Mouse (Mus musculus) MN1 (cell line): ENCODE measurements around the gene Pign.

Experiments
- DNase-seq: peaks from one replicate; pipeline ENCODE4 v3.0.0-alpha.2; 2016; ENCODE audit warnings: low spot score

Pign gene

DNA sequence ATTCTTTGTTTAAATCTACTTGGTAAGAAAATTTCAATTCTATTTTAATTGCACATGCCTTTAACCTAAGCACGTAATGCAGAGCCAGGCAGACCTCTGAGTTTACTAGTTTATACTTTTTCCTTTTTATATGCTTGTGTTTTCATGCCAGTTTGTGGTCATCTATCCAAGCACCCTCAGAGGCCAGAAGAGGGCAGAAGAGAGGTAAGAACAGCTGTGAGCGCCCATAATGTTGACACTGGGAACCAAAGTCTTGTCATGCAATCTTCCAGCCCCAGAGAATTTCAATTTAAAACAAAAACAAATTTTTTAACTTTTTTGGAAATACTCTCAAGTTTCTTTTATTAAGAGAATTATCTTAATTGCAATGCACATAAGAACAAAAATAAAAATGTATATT is 99.7 kb downstream of the Pign start:
- no peak for DNase-seq

DNA sequence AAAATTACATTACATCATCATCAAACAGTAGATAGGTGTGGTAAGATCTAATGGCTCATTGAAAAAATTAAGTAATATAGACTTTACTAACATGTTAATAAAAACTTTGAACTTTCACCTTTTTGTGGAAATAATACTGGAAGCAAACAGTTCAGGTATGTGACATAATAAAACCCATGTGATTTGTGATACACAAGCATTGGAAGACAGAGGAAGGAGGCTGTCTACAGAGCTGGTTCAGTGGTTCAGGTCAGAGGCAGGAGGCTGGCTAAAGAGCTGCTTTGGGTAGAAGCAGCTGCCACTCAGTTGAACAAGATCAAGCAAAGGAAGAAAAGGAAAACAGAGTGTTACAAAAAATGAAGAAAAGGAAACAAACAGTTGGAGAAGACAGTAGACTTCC is 107.4 kb downstream of the Pign start:
- DNase-seq = no peak

DNA sequence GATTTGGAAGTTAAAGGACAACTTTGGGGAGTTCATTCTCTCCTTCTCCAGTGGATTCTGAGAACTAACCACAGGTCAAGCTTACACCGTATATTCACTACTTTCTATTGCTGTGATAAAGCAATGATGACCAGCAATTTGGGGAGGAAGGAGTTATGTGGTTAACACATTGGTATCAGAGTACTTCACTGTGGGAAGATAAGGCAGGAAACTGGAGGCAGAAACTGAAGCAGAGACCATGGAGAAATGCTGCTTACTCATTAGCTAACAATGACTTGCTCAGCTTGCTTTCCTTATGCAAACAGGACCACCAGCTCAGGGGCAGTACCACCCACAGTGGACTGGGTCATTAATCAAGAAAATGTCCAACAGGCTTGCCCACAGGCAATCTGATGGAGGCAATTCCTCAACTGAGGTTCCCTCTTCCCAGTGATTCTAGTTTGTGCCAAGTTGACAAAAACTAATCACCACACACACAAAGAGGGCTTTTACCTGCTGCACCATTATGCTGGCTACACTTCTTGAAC is 108.2 kb downstream of the Pign start:
- DNase-seq = no peak

DNA sequence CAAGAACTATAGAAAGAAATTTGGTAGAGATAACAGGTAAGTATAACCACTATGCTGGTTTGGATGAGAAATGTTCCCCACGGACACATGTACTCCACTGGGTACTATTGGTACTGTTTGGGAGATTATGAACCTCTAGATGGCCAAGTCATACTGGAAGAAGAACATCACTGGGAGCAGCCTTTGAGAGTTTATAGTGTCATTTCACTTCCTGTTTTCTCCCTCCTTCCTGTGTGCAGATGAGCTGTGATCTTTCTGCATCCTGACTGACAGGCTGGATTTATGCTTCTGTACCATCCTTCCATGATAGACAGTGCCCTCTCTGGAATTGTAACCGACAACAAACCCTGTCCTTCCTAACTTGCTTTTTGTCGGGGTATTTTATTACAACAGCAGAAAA is 110.3 kb downstream of the Pign start:
- no peak for DNase-seq

DNA sequence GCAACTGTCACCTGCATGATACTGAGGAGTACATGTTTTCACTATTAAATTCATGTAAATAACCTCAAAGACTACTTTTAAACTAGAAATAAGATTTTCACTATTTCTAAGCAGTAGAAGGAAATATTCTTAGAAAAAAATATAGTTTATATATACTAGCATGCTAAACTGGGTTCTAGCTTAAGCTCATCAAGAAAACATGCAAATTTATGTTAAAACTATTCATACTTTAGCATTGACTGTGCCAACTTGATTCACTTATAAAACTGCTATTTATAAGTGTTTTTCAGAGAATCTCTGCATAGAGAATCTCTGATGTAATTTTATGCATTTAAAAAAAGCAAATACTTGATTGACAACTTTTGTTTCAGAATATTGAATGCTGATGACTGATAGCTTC is 113.3 kb downstream of the Pign start:
- no peak for DNase-seq

DNA sequence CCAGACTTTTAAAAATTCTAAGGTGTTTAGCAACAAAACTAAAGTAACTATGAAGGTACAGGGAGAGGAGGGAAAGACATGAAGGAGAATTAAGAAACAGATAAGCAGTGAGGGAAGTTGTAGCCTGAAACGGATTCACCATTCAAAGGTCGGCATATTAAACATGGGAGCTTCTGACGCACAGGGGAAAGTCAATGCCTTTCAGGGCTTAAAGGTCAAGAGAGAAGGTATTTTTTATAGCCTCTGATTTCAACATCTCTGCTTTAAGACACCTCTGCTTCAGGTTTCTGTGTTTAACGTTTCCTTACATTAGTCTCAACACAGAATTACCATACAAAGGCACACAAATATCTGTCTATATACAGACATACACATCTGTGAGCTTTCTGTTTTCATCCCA is 113.8 kb downstream of the Pign start:
- DNase-seq = no peak

DNA sequence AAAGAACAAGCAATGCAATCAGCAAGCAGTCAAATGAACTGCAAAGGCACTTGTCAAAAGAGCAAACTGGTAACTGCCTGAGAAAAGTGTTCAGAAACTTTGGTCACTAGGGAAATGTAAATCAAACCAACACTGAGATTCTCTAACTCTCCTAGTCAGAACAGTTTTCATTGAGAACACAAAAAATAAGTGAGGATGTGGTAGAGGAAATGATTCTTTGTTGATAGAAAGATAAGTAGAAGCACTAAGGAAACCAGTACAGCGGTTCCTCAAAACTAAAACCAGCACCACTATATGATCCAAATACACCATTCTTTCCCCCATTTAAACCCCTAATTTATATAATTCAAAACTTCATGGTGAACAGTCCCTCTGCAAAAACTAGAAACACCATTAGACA is 120.4 kb downstream of the Pign start:
- no peak for DNase-seq

DNA sequence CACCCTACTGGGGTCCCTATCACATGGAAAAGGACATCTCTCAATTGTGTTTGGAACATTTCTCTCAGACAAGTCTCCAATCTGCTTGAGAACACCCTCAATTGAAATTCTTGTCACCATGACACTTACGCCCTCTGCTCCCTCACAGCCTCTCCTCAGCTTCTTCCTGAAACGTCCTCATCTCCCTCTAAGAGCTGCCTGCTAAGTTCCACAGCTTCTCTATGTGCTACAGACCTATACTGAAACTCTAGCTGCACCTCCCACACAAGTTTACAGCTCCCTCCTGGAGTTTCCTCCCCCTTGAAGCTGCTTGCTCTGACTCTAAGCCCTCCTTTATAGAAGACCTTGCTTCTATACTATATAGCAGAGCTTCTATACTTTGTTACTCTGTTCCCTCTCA is 139.7 kb downstream of the Pign start:
- DNase-seq = no peak

DNA sequence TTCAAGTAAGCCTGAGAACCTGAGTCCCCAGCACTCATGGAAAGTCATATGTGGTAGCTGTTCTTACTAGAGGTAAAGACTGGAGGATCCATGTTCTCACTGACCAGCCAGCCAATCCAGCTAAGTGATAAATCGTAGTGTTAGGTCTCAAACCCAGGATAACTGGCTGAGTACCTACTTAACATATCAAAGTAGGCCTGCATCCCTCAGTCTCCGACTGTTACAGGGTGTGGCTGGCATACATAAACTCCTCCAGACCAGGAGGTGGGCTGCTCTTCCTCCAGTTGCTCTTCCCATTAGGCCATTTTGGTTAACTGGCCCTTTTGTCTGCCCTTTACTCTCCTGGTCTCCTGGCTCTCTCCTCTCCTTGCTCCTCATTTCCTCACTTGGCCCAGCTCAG is 141.2 kb downstream of the Pign start:
- no peak for DNase-seq

DNA sequence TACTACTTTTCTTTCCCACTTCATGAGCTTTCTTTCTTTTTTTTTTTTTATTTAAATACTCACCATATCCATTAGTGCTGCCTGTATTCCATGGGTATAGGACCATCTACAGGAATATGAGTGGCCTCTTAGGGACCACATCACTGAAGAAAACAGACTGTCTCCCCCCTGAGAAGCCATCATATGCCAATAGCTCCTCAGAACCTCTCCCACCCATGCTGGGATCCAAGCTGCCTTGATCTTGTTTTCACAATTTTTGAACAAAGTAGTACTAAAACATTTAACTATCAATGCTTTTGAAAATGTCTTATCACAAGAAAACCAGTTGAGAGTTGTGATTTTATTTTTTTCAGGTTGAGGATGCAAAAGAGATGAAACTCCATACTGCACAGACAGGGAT is 145.4 kb downstream of the Pign start:
- no peak for DNase-seq

DNA sequence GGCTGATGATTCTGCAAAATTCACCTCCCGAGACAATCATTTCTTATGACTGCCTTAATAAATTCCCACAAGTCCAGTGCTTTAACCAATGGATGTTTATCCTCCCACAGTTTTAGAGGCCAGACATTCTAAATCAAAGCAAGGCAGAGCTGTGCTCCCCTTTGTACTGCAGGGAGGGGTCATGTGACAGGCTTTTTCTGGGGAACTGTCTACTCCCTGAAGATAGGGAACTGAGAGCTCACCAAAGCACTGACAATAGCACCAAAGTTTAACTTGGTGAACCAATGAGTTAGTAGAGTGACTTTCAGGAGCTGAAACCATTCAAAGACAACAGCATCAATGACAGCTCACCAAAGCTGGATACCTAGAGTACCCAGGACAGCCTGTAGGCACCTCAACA is 156.4 kb downstream of the Pign start:
- DNase-seq = no peak

DNA sequence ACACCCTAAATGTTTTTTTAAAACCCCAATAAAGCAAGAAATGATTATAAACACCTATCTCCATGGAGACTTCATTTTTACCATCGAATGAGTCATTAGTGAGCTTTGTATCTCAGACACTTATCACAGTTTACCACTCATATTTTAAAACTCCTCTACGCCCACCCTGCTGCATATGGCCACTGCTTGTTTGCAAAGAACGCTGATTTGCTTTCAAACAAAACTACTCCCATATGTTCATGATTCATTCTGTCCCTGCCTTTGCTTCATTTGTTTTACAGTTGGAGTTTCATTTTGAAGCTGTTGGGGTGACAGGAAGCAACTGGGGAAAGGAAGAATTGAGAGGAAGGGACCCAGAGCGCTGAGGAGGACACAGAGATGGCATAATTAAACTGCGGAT is 170.9 kb downstream of the Pign start:
- no peak for DNase-seq

DNA sequence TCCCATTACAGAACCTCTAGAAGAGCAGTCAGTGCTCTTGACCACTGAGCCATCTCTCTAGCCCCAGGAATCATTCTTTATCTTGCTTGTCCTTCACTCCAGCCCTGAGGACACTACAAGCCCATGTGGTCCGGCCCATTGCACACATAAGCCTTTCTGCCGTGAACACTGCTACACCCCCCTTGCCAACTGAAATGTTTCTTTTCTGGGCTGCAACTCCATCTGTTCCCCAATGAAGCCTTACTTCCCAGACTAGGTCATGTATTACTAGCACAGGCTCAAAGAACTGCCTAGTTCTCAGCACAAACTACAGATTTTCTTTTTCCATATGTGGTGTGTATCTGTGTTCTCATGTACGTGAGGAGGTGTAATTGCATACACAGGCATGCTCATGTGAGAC is 174.0 kb downstream of the Pign start:
- DNase-seq = no peak

DNA sequence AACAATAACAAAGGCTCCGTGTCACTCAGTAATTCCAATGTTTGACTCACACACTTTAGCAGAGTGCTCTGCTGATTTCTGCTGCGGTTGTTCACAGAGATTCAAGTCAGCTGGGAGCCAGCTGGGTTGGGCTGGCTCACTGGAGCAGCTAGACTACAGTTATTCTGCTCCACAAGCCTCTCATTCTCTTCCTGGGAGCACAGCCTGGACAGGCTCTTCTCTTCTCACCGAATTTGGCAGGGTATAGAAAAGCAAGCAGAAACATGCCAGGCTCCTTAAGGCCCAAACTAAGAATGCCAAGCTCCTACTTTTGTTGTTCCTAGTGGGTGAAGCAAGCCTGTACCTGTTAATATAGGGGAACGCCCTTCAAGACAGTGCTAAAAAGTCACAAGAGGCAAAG is 176.4 kb downstream of the Pign start:
- no peak for DNase-seq
